Mouse (Mus musculus) left cerebral cortex, postnatal 25 days (tissue): ENCODE measurements around the gene Igfbp2. TPM values are rescaled to one million over a fixed set of nuclear protein-coding genes. Genes with fewer than 3 reads are reported as not detected.

Experiments
- DNase-seq, 2 experiments: peaks; one replicate each; pipeline ENCODE4 v3.0.0; 2022; ENCODE audit warnings: low spot score in 2 of 2, mixed read lengths in 1 of 2
- intact Hi-C: fragments of 180-260 bp; cut with DNase I; formaldehyde crosslinking; loops from one replicate; pipeline ENCODE4 v1.15.1; 2025
- total RNA-seq, 2 experiments: library from RNA; stranded (reverse); gene quantifications; 2 replicates each; pipeline ENCODE4 v1.2.3; 2021

Igfbp2 gene
- total RNA-seq, 2 experiments from 2014 or later, result 82.3 to 88.2 TPM

- intact Hi-C loops, result no loop called here
- DNase-seq, result no peak
These were observed 10.5 kb upstream of the Igfbp2 start for GRCm38 (mm10) chr1:72813639-72814403.

- intact Hi-C loops, result no loop called here
- no peak for DNase-seq
These were observed 9.1 kb upstream of the Igfbp2 start for GRCm38 (mm10) chr1:72815184-72815583.

- intact Hi-C loops, result no loop called here
These were observed 8.7 kb upstream of the Igfbp2 start for GRCm38 (mm10) chr1:72815616-72816015.

GRCm38 (mm10) chr1:72819995-72820394, 4.3 kb upstream of the Igfbp2 start:
- no peak for DNase-seq
- intact Hi-C loops, result no loop called here

More at GRCm38 (mm10) chr1:72815616-72816015, 8.7 kb upstream of the Igfbp2 start:
- DNase-seq, result no peak

- intact Hi-C loops, result no loop called here
- DNase-seq, result no peak
These were observed 1.4 kb upstream of the Igfbp2 start for GRCm38 (mm10) chr1:72822893-72823292.

- intact Hi-C loops, result no loop called here
- DNase-seq, result peak; percentile 18 to 23
These were observed 401 bp downstream of the Igfbp2 start for GRCm38 (mm10) chr1:72824707-72825101.

- no peak for DNase-seq
- intact Hi-C loops, result no loop called here
These were observed 983 bp downstream of the Igfbp2 start for GRCm38 (mm10) chr1:72825286-72825685.

GRCm38 (mm10) chr1:72825921-72826320, 1.6 kb downstream of the Igfbp2 start:
- DNase-seq, result no peak
- intact Hi-C loops, result loop anchor here (2.0 kb wide), 1 partner anchor 79 kb away; no protein-coding TSS in a partner anchor

- no peak for DNase-seq
- intact Hi-C loops, result loop anchor here (2.0 kb wide), 1 partner anchor 80 kb away; no protein-coding TSS in a partner anchor
These were observed 2.1 kb downstream of the Igfbp2 start for GRCm38 (mm10) chr1:72826446-72826845.

- no peak for DNase-seq
- intact Hi-C loops, result loop anchor here (2.0 kb wide), 1 partner anchor 80 kb away; no protein-coding TSS in a partner anchor
These were observed 2.6 kb downstream of the Igfbp2 start for GRCm38 (mm10) chr1:72826931-72827330.

GRCm38 (mm10) chr1:72827411-72828315, 3.4 kb downstream of the Igfbp2 start:
- intact Hi-C loops, result loop anchor here (2.0 kb wide), 1 partner anchor 81 kb away; no protein-coding TSS in a partner anchor
- DNase-seq, result peak in 1 of 2 experiments; percentile 38

GRCm38 (mm10) chr1:72828843-72829242, 4.5 kb downstream of the Igfbp2 start:
- no peak for DNase-seq
- intact Hi-C loops, result no loop called here

- DNase-seq, result no peak
- intact Hi-C loops, result no loop called here
These were observed 6.2 kb downstream of the Igfbp2 start for GRCm38 (mm10) chr1:72830485-72830884.

- no peak for DNase-seq
- intact Hi-C loops, result no loop called here
These were observed 8.4 kb downstream of the Igfbp2 start for GRCm38 (mm10) chr1:72832715-72833153.

- intact Hi-C loops, result no loop called here
- DNase-seq, result no peak
These were observed 9.3 kb downstream of the Igfbp2 start for GRCm38 (mm10) chr1:72833563-72833962.

GRCm38 (mm10) chr1:72839356-72839755, 15.1 kb downstream of the Igfbp2 start:
- no peak for DNase-seq
- intact Hi-C loops, result no loop called here

GRCm38 (mm10) chr1:72839791-72840190, 15.5 kb downstream of the Igfbp2 start:
- DNase-seq, result no peak
- intact Hi-C loops, result no loop called here

- intact Hi-C loops, result no loop called here
- DNase-seq, result no peak
These were observed 18.6 kb downstream of the Igfbp2 start for GRCm38 (mm10) chr1:72842666-72843459.

- intact Hi-C loops, result no loop called here
These were observed 20.4 kb downstream of the Igfbp2 start for GRCm38 (mm10) chr1:72844675-72845074.

More at GRCm38 (mm10) chr1:72844675-72845074, 20.4 kb downstream of the Igfbp2 start:
- no peak for DNase-seq
